Mouse (Mus musculus): ENCODE results near the gene Cpe.

GRCm38 (mm10) chr8:64733271-64733943 lies 40.6 kb upstream of the Cpe start, which contains the start of gene Msmo1:
- peak; percentile 29 for TF ChIP-seq USF1 (IDR thresholded peaks at IDR 0.05; ENCODE audit: low read depth)
- TF ChIP-seq MAX (IDR thresholded peaks at IDR 0.05; ENCODE audit: low read depth) = no peak

Measured in myocyte (in vitro differentiated cells).